Mouse (Mus musculus) hindbrain, embryonic 12.5 days (tissue): ENCODE data around the gene Deup1. TPM values are rescaled to one million over a fixed set of nuclear protein-coding genes. Genes with fewer than 3 reads are reported as not detected.

Experiments
- ATAC-seq: fragments of 200-750 bp; cut with Nextera tagmentation; 2 replicates; pipeline ENCODE4 v1.8.0; 2017; ENCODE audit warnings: moderate TSS enrichment; ENCODE audit not compliant: low FRiP score
- H3K27ac ChIP-seq: fragments of 300-500 bp; sonication (generic); 2 replicates; pipeline ENCODE4 v1.5.1; 2016; ENCODE audit warnings: mild to moderate bottlenecking
- H3K27me3 ChIP-seq: fragments of 300-500 bp; sonication (generic); 2 replicates; pipeline ENCODE4 v1.6.1; 2016; ENCODE audit warnings: mild to moderate bottlenecking
- H3K36me3 ChIP-seq: fragments of 300-500 bp; sonication (generic); 2 replicates; pipeline ENCODE4 v1.6.1; 2016; ENCODE audit warnings: mild to moderate bottlenecking
- H3K4me1 ChIP-seq: fragments of 300-500 bp; sonication (generic); 2 replicates; pipeline ENCODE4 v1.6.1; 2016
- H3K4me2 ChIP-seq: fragments of 300-500 bp; sonication (generic); replicated peaks from 2 replicates; pipeline ENCODE4 v1.6.1; 2016; ENCODE audit warnings: mild to moderate bottlenecking
- H3K4me3 ChIP-seq: fragments of 300-500 bp; sonication (generic); 2 replicates; pipeline ENCODE4 v1.5.1; 2016; ENCODE audit warnings: mild to moderate bottlenecking
- H3K9ac ChIP-seq: fragments of 300-500 bp; sonication (generic); 2 replicates; pipeline ENCODE4 v1.6.1; 2016; ENCODE audit warnings: mild to moderate bottlenecking, moderate library complexity
- H3K9me3 ChIP-seq: fragments of 300-500 bp; sonication (generic); replicated peaks from 2 replicates; pipeline ENCODE4 v1.6.1; 2016; ENCODE audit warnings: mild to moderate bottlenecking
- WGBS: fragments of 180-500 bp; shearing (Covaris S2); methylation state at CpG from one replicate; pipeline ENCODE4 v1.1.7; 2016; 5-methylcytosine and 5-hydroxymethylcytosine counted together
- polyA plus RNA-seq: library from polyadenylated mRNA; unstranded; fragments of >200 nt; fragmentation: Nextera tagmentation; extraction: Ambion mirVana; gene quantifications from 2 replicates; pipeline ENCODE4 v1.2.1, GENCODE M21; 2016

Gene Deup1
- polyA plus RNA-seq, 1 experiment from 2014 or later: 3.5 TPM

GRCm38 (mm10) chr9:15526539-15526938, 101.2 kb downstream of the Deup1 start:
- H3K27me3 ChIP-seq: no peaks in the 10 kb centered on the region
- no peak overlapping the region for H3K4me3 ChIP-seq
- no peak overlapping the region for H3K4me2 ChIP-seq
- 69% methylated on average over 7 of the region's 7 CpGs for WGBS
- H3K36me3 ChIP-seq: no peaks in the 10 kb centered on the region
- H3K27ac ChIP-seq: no peak overlapping the region
- no peak for ATAC-seq
- H3K4me1 ChIP-seq: peaks cover 29% of the 10 kb centered on the region
- H3K9me3 ChIP-seq: no peaks in the 10 kb centered on the region
- H3K9ac ChIP-seq: no peak overlapping the region

GRCm38 (mm10) chr9:15525246-15525645, 102.5 kb downstream of the Deup1 start:
- H3K4me1 ChIP-seq: peaks cover 26% of the 10 kb centered on the region
- H3K27me3 ChIP-seq: no peaks in the 10 kb centered on the region
- 73% methylated on average over 8 of the region's 8 CpGs for WGBS
- no peak overlapping the region for H3K9ac ChIP-seq
- no peaks in the 10 kb centered on the region for H3K36me3 ChIP-seq
- no peak overlapping the region for H3K4me2 ChIP-seq
- ATAC-seq: no peak
- H3K27ac ChIP-seq: no peak overlapping the region
- H3K9me3 ChIP-seq: no peaks in the 10 kb centered on the region
- H3K4me3 ChIP-seq: no peak overlapping the region

- no peak for ATAC-seq
- no peak overlapping the region for H3K9ac ChIP-seq
- 86% methylated on average over 6 of the region's 6 CpGs for WGBS
- no peak overlapping the region for H3K27ac ChIP-seq
- H3K9me3 ChIP-seq: no peaks in the 10 kb centered on the region
- H3K4me1 ChIP-seq: peaks cover 13% of the 10 kb centered on the region; the same call in 1 of the 2 replicates
- no peaks in the 10 kb centered on the region for H3K27me3 ChIP-seq
- H3K36me3 ChIP-seq: no peaks in the 10 kb centered on the region
- no peak overlapping the region for H3K4me3 ChIP-seq
- no peak overlapping the region for H3K4me2 ChIP-seq
These were observed 104.1 kb downstream of the Deup1 start for GRCm38 (mm10) chr9:15523646-15524045.

- H3K9ac ChIP-seq: no peak overlapping the region
- no peak overlapping the region for H3K4me3 ChIP-seq
- 73% methylated on average over 5 of the region's 5 CpGs for WGBS
- peaks cover 11% of the 10 kb centered on the region; the same call in 1 of the 2 replicates for H3K4me1 ChIP-seq
- H3K9me3 ChIP-seq: no peaks in the 10 kb centered on the region
- no peak overlapping the region for H3K4me2 ChIP-seq
- H3K36me3 ChIP-seq: no peaks in the 10 kb centered on the region
- H3K27ac ChIP-seq: no peak overlapping the region
- no peaks in the 10 kb centered on the region for H3K27me3 ChIP-seq
- no peak for ATAC-seq
These were observed 104.8 kb downstream of the Deup1 start for GRCm38 (mm10) chr9:15522887-15523286.

GRCm38 (mm10) chr9:15522348-15522747, 105.4 kb downstream of the Deup1 start:
- H3K9ac ChIP-seq: no peak overlapping the region
- H3K4me2 ChIP-seq: no peak overlapping the region
- H3K27ac ChIP-seq: no peak overlapping the region
- no peaks in the 10 kb centered on the region for H3K27me3 ChIP-seq
- 93% methylated on average over 10 of the region's 10 CpGs for WGBS
- peaks cover 9% of the 10 kb centered on the region; the same call in 1 of the 2 replicates for H3K4me1 ChIP-seq
- no peaks in the 10 kb centered on the region for H3K36me3 ChIP-seq
- ATAC-seq: no peak
- no peak overlapping the region for H3K4me3 ChIP-seq
- H3K9me3 ChIP-seq: no peaks in the 10 kb centered on the region

GRCm38 (mm10) chr9:15517979-15518378, 109.8 kb downstream of the Deup1 start:
- H3K9ac ChIP-seq: no peak overlapping the region
- H3K36me3 ChIP-seq: no peaks in the 10 kb centered on the region
- 0 out of 2 replicates have a peak, but pooled peaks cover under 1% of the 10 kb centered on the region for H3K4me1 ChIP-seq
- H3K9me3 ChIP-seq: no peaks in the 10 kb centered on the region
- no peak overlapping the region for H3K27ac ChIP-seq
- H3K4me2 ChIP-seq: no peak overlapping the region
- WGBS: 72% methylated on average over 4 of the region's 4 CpGs
- no peak for ATAC-seq
- no peak overlapping the region for H3K4me3 ChIP-seq
- H3K27me3 ChIP-seq: no peaks in the 10 kb centered on the region

- Histone ChIP-seq H3K4me1 (peaks cover 1% of the 10 kb centered on the region; the same call in 1 of the 2 replicates), H3K9me3 (no peaks in the 10 kb centered on the region), H3K9ac (no peak overlapping the region), H3K4me3 (no peak overlapping the region), H3K36me3 (no peaks in the 10 kb centered on the region), H3K27me3 (no peaks in the 10 kb centered on the region), H3K4me2 (no peak overlapping the region), H3K27ac (no peak overlapping the region)
- 74% methylated on average over 2 of the region's 2 CpGs for WGBS
- ATAC-seq: no peak
These were observed 111.7 kb downstream of the Deup1 start for GRCm38 (mm10) chr9:15516007-15516406.

GRCm38 (mm10) chr9:15512918-15513317, 114.8 kb downstream of the Deup1 start:
- Histone ChIP-seq H3K27ac (no peak overlapping the region), H3K4me2 (no peak overlapping the region)

GRCm38 (mm10) chr9:15510557-15511310, 117.0 kb downstream of the Deup1 start:
- no peak overlapping the region for H3K4me3 ChIP-seq
- peaks cover 12% of the 10 kb centered on the region for H3K4me1 ChIP-seq
- no peak overlapping the region for H3K4me2 ChIP-seq
- H3K36me3 ChIP-seq: no peaks in the 10 kb centered on the region
- ATAC-seq: peak; percentile 37; the same call in 1 of the 2 replicates
- 48% methylated on average over 3 of the region's 3 CpGs for WGBS
- no peaks in the 10 kb centered on the region for H3K9me3 ChIP-seq
- no peak overlapping the region for H3K27ac ChIP-seq
- H3K9ac ChIP-seq: no peak overlapping the region
- H3K27me3 ChIP-seq: no peaks in the 10 kb centered on the region

More at GRCm38 (mm10) chr9:15512918-15513317, 114.8 kb downstream of the Deup1 start:
- no peaks in the 10 kb centered on the region for H3K27me3 ChIP-seq
- no peaks in the 10 kb centered on the region for H3K9me3 ChIP-seq
- H3K4me3 ChIP-seq: no peak overlapping the region
- no peak overlapping the region for H3K9ac ChIP-seq
- H3K4me1 ChIP-seq: peaks cover 9% of the 10 kb centered on the region; the same call in 1 of the 2 replicates
- no peaks in the 10 kb centered on the region for H3K36me3 ChIP-seq
- ATAC-seq: no peak
- 68% methylated on average over 7 of the region's 7 CpGs for WGBS

Other genes starting within 250 kb of the Deup1 start
- gene Smco4, start 134.5 kb downstream of the Deup1 start, polyA plus RNA-seq: 1.2 and 1.7 TPM in 2 replicates
- 23.6 and 24.4 TPM in 2 replicates for gene Slc36a4, start 81.8 kb upstream of the Deup1 start, polyA plus RNA-seq
- not detected in 2 replicates for gene Mtnr1b, start 246.6 kb upstream of the Deup1 start, polyA plus RNA-seq